Mouse (Mus musculus): ENCODE results near the gene Mia2. TPM values are rescaled to one million over a fixed set of nuclear protein-coding genes. Genes with fewer than 3 reads are reported as not detected.

Gene Mia2
- total RNA-seq, 4 experiments from 2014 or later: 92.5 to 114 (median 104) TPM

DNA sequence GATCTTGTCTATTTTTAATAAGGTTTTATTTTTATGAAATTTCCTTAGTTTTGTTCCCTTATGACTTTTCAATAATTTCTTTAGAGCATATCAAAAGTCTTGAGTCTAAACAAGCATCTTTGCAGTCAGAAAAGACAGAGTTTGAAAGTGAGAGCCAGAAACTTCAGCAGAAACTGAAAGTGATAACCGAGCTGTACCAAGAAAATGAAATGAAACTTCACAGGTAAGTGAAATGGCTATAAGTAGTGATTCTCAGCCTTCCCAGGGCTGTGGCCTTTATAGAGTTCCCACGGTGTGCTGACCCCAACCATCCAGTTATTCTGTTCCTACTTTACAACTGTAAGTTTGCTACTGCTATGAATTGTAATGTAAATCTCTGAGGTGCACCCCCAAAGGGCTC, 67.2 kb downstream of the Mia2 start:
- no peak for DNase-seq (ENCODE audit: low spot score in 2 of 2)

DNA sequence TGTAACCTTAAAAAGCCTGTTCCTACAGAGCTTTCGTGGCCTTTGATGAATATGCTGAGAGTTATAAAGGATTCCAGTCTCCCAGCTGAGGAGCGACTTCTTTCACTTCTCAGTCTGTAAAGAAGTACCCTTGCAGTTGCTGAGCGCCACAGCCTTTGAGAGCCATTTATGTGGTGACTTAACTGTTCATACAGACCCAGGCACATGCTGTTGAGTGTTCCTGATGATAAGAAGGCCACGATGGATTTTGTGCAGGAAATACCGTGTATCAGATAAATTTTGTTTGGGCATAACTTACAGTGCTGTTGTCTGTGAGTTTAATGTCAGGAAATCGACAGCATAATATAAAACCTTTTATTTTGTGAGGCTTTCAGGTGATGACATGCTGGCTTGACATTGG, 68.9 kb downstream of the Mia2 start:
- DNase-seq (ENCODE audit: low spot score in 2 of 2): no peak

DNA sequence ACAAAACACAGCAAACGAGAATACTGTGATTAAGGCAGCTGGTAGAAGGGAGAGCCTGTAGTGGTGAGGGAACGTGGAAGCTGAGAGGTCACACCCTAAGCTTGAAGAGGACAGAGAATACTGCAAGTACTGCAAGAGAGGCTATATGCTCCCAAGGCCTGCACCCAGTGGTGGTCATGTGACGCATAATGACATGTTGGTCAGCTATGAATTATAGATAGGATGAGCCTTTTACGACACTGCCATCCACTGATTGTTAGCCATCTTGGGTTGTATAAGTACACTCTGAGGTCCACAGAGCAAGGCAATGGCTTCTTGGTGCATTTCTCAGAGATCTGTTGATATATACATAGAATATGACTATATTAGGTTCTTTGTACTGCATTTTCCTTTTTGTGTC, 71.0 kb downstream of the Mia2 start:
- no peak for DNase-seq (ENCODE audit: low spot score in 2 of 2)

DNA sequence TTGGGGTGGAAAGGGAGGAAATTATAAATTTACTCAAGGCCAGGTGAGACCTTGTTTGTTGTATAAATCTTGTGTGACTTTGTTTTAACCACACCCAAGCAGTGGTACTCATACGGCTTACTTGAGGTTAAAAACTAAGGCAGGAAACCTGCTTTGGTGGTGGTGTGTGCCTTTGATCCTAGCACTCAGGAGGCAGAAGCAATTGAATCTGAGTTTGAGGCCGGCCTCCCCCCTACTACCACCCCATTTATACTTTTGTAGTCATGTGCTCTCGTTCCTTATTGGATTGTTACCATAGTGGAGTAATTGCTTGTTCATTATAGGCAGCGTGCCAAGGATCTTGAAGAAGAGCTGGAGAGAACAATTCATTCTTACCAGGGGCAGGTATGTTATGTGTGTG, 74.3 kb downstream of the Mia2 start:
- no peak for DNase-seq (ENCODE audit: low spot score in 2 of 2)

DNA sequence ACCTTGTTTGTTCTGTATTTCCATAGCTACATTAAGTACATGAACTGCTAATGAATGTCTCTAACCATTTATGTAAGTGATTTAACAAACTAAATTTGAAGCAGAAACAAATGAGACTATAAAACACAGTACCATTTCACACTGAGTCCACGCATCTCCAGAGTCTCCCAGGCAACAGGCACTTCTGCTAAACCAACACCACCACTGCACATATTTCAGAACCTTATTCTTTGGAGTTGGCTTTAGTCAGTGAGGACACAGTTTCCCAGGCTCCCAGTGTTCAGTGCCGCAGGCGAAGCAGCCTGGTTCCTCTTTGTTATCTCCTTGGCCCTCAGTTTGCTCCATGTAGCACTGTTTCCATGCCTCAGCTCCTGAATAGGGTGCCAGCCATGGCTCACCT, 82.2 kb downstream of the Mia2 start:
- DNase-seq (ENCODE audit: low spot score in 2 of 2): no peak

DNA sequence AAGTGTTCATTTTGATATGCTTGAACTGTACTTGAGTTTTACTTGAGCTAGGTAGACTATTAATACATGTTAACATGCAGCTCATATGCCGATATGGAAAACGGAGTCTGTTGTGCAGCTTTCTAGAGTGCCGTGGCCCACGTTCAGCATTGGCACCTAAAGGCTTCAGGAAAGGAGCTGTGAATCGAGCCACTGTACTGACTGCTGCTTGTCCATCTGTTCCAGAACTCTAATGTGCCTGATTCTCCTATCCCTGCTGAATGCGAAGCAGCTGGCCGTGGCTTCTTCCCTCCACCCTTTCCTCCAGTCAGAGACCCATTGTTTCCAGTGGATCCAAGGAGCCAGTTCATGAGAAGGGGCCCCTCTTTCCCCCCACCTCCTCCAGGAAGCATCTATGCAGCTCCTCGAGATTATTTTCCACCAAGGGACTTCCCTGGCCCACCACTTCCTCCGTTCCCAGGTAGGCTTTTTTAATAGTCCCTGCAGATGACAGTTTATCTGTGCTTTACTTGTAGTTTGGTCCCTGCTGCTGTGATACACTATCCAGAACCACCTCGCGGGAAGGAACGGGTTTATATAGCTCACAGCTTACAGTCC, 92.6 kb downstream of the Mia2 start:
- DNase-seq (ENCODE audit: low spot score in 2 of 2): no peak

DNA sequence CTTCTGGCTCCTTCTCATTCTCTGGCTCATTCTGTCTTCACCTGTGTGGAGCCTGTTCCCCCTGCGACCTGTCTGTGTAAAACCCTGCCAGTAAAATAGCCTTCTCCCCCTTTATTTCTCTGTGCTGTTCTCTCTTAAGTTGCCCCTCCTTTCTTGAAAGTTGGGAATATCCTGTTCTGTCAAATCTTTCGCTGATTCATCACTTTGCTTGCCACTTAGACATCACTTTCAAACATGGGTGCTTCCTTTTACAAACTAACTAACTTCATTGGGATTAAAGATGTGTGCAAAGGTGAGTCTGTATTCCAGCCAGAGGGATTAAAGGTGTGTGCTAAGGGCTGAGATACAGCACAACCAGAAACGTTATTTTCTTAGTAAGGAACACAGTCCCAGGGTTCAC, 98.0 kb downstream of the Mia2 start:
- no peak for DNase-seq (ENCODE audit: low spot score in 2 of 2)

DNA sequence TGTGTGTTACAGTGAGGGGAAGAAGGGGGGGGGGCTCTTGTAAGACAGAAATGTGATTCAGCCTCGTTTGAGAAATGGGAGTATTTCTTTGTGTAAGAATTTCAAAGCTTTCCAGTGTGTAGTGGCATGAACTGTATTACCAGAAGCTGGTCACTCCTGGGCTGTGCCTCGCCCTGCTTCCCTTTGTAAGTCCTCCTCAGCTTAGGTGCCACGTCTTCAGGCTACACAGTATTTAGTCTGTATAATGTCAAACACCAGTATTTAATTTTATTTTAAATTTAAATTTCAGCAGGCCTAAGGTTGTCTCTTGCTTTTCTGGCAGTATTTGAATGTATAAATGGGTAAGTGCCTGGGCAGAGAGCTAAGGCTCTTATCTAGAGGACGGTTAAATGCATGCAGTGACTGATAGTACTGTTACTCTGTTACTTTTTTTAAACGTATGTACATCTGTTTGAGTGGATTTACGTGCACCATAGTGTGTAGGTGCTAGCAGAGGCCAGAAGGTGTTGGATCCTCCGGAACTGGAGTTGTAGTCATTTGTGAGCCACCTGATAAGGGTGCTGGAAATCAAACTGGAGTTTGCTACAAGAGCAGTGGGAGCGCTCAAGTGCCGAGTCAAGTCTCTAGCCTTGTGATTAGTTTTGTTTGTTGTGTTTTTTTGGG, 98.9 kb downstream of the Mia2 start:
- DNase-seq (ENCODE audit: low spot score in 2 of 2): no peak

DNA sequence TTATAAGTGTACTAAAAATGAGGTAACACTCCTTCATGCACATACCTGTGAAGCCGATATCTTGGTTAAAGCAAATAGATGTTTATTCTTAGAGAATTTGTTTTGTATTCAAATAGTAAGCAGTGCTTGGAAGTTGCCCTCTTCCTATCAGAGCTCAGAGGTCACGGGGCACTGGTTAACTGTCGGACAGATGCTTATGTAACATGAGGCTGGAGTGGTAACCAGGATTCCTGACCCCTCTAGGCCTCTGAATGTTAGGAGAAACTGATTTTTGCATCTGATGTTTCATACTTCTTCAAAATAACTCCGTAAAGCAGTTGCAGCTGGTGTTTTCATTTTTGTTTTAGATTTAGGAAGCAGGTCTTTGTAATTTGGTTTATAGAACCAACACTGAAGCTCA, 99.5 kb downstream of the Mia2 start:
- no peak for DNase-seq (ENCODE audit: low spot score in 2 of 2)

DNA sequence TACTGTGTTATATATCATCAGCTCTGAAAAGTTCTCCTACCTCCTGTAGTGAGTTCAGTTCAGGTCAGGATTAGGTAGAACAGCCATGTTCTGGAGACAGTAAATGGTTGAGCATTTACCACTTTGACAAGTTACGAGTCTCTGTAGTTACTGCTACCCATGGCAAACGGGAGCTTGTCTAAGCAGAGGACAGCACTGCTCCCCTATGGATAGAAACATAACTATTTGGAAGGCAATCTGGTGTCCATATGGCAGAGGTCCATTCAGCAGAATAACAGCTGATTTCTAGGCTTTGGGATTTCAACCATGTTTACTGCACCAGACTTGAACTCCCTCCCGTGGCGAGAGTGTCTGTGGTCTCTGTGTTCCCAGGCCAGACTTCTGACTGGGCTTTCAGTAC, 100.3 kb downstream of the Mia2 start:
- no peak for DNase-seq (ENCODE audit: low spot score in 2 of 2)

DNA sequence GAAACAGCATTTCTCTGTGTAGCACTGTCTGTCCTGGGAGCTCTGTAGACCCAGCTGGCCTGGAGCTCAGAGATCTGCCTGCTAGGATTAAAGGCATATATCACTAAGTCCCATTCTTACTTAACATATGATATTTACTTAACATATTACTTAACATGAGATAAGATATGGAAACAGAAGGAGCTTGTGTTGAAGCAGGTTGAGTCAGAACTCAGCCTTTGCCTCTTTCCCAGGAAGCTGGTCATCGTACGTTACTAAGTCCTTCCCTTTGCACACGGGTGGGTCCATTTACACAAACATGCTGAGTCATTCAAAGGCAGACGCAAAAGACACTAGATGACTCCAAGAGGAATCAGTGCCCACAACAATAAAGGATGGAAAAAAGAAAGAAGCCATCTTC, 103.2 kb downstream of the Mia2 start:
- no peak for DNase-seq (ENCODE audit: low spot score in 2 of 2)

DNA sequence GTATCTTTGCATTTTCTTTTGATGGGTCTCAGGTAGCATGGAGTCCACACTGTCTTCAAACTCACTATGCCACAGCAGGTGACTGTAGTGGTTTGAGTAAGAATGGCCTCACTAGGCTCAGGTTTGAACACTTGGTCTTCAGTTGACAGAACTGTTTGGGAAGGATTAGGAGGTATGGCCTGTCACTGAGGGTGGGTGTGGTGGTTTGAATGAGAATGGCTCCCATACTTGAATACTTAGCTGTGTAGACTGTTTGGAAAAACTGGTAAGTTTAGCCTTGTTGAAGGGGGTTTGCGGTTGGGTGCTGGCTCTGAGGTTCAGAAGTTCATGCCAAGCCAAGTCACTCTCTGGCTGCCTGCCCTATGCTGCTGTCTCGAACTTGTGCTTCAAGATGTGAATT, 103.8 kb downstream of the Mia2 start:
- no peak for DNase-seq (ENCODE audit: low spot score in 2 of 2)

DNA sequence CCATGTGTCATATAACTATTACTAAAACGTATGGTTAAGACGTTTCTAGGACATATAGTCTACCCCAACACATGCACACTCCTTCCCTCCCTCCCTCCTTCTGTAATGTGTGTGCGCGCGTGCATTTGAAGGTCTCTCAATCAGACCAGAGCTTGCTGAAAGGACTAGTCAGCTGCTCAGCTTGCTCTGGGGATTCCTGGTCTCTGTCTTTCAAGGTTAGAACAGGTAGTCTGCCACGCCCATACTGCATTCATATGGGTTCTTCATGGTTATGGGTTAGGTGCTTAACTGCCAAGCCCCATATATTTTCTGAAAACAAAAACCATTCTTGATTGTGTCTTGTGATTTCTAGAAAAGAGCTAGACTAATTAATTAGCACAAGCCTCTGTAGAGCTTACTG, 110.0 kb downstream of the Mia2 start:
- DNase-seq (ENCODE audit: low spot score in 2 of 2): no peak

DNA sequence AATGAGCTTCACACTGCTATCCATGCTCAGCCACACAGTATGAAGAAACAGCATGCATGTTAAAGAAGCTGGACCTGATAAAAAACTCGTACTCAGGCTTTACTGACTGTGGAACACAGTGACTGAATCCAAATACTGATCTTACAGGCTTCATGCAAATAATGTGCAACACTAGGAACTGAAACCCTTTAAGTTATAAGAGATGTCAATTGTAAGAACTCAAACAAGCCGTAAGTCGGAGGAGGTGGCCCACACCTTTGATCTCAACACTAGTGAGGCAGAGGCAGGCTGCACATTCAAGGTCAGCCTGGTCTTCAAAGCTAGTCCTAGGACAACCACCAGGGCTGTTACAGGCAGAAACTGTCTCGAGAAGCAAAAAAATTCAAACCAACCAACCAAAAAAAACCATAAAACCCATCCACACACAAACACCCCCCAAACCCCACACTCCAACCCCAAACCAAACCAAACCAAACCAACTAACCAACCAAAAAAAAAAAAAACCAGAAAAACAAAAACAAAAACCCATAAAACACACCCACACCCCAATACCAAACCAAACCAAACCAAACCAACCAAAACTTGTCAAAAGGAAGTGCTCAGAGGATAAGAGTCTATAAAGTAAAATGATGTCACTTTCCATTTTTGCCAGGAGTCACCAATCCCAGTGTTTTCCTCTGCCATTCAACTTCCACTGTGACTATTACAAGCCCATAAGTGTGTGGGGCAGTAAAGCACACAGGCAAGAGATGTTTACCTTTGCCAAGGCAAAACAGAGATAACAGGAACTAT, 110.8 kb downstream of the Mia2 start:
- no peak for DNase-seq (ENCODE audit: low spot score in 2 of 2)

DNA sequence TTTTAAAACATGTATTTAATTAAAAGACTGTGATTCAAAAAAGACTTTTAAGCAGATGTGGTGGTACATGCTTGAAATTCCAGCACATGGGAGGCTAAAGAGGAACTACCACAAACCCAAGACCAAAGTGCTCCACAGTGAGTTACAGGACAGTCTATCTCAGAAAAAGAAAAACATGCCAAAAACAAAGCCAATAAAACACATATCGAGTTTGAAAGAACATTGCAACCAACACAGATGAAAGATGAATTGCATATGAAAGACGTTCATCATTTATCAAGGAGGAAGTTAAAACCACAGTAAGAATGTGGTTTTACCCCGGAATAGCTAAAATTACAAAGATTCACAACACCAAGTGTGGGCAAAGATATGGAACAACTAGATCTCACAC, 111.4 kb downstream of the Mia2 start:
- no peak for DNase-seq (ENCODE audit: low spot score in 2 of 2)

DNA sequence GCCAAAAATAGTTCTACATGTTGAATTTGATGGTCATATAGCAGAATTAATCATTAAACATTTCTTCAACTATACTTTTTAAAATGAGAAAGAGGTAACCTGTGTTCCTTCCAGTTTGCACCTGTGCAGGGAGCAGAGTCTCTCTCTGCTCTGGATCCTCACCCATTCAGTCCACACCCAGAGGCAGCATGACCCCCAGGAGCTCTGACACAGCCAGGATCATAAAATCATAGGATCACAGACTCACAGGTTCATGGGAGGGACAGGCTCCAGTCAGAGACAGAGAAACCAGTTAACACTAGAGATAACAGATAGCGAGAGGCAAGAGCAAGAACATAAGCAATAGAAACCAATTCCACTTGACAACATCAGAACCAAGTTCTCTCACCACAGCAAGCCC, 112.2 kb downstream of the Mia2 start:
- no peak for DNase-seq (ENCODE audit: low spot score in 2 of 2)

DNA sequence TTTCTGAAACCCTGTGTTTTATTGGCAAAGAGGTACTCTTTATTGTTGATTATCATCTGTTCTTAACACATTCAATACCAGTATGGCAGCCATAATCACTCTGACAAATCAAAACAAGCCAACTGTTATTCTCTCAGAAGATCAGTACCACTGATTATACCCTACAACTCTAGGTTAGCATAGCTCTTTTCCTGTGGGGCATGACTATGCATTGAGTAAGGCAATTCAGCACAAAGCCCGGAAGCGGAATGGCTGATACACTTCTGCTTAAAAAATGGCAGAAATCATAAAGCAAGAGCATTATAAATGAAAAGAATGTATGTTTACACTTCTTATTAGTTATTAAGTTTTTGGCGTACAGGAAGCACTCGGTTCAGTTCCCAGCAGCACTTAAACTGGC, 120.6 kb downstream of the Mia2 start:
- DNase-seq (ENCODE audit: low spot score in 2 of 2): no peak

DNA sequence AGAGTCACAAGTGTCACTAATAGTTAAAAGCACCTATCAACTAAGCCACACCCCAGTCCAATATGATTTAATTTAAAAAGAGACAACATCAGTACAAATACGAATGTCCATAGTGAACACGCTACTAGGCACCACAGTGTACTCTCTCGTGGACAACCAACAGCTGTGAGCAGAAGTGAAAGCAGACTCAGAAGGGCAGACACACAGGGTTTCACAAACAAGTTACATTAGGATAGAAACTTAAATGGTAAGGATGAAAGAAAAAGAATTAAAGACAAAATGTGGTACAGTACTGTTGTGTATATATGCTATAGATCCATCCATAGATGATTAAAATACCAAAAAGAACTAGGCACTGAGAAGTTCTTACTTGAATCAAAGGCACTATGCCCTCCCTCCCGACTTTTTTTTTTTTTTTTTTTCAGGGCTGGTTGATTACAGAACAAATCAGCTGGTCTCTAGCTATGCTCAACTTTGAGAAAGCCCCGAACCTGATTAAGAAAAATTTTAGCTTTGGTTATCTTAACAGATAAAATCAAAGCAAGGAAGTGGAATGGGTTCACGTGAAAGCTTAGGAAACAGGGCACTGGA, 121.2 kb downstream of the Mia2 start:
- DNase-seq (ENCODE audit: low spot score in 2 of 2): no peak

DNA sequence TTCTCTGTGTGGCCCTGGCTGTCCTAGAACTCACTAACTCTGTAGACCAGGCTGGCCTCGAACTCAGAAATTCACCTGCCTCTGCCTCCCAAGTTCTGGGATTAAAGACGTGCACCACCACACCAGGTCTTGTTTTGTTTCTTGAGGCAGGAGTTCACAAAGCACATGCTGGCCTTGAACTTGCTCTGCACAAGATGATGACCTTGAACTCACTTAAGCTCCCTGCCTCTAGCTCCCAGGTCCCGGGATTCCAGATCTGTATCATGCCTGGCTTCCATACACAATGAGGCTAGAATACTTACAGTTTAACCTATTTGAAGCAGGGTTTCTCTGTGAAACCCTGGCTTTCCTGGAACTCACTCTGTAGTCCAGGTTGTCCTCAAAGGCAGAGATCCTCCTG, 121.7 kb downstream of the Mia2 start:
- no peak for DNase-seq (ENCODE audit: low spot score in 2 of 2)

DNA sequence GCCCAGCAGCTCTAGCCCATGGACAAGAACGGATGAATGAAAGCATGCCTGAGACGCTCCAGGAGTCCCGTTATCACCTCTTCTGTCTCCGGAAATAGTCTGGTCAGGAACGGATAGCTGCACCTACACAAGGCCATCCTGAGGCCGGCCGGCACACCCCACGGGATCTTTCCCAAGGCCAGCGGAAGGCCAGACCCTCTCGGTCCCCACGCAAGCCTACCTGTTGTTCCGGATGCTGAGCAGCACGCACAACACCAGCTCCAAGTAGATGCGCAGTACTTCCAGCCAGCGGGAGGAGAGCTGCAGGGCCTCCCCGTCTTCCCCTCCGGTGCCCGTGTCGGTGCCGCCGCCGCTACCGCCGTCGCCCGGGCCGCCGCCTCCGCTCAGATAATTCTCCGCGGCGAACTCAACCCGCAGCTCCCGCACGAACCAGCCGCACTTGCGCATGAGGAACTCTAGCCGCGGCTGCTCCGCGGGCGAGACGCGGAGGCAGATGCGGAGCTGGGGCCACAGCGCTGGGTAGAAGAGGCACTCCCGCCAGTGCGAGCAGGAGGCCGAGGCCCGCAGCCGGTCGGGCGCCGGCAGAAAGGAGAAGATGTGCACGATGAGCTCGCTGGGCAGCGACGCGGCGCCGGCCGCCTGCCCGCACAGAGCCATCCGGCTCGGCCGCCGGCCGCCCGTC, 123.2 kb downstream of the Mia2 start:
- peak; percentile 3 to 13 for DNase-seq (ENCODE audit: low spot score in 2 of 2)

DNA sequence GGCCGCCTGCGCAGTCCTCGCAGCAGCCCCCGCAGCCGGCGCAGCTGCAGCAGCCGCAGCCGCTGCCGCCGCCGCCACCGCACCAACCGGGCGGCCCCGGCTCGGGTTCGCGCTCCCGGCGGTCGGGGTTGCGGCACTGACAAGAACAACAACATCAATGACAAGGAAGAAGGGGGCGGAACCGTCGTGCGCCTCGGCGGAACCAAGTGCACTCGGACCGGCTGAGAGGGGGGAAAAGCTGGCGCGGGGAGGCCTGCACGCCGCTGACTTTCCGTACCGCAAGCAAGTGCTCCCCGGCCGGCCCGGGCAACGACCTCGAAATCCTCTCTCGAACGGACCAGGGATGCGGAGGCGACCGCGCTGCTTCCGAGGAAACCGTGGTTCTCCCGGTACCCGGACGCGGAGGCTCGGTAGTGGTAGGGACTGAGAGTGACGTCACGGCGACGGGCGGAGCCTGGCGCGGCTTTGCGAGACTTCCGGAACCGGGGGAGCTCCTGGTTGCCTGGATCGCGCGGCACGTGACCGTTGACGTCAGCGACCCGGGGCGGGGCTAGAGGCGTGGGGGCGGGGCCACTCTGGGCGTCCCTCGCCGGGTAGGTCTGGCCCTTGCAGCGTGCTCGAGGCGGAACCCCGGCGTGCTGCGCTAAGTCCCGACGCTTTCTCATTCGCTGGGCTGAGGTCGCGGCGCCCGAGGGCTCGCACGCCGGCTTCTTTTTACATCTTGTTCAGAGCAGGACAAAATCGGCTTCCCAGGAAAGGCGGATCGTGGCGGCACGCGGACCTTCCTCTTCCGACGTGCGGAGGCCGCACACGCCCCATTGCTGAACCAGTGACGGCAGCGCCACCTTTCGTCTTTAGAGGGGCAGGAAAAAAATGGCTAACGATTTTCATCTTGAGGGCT, 124.0 kb downstream of the Mia2 start, which contains the start of gene Fbxo33:
Fbxo33 (minus strand) TSS at position 401 of the 901 bp plus-strand sequence.
- DNase-seq (ENCODE audit: low spot score in 2 of 2): peak; percentile 94 to 95
